Mouse (Mus musculus): Measurements from ENCODE around the gene Gmfg. TPM values are rescaled to one million over a fixed set of nuclear protein-coding genes. Genes with fewer than 3 reads are reported as not detected.

Gene Gmfg
- polyA plus RNA-seq, 1 experiment from 2014 or later: 8.7 TPM

DNA sequence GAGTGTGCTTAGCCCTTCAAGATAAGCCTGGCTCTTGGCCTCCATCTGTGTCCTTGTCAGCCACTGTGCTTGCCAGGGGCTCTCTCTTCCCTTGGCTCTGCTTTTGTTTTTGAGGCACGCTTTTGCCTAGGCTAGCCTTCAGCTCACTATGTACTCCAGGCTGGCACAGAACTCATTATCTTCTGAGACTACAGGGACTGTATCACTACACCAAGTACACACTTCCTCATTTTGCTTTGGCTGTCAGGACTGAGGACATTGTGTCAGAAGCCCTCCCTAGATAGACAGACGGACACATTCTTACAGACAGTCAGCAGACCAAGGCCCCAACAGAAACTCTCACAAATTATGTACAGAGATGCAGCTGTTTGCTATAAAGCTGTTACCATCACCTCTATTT lies 25.5 kb downstream of the Gmfg start:
- no peak for DNase-seq (ENCODE audit: low spot score)
- Histone ChIP-seq H3K9ac (ENCODE audit: low read depth, low read length) (no peak overlapping the region), H3K9me3 (ENCODE audit: control insufficient read depth, low read length) (no peaks in the 10 kb centered on the region), H3K27me3 (ENCODE audit: control insufficient read depth, insufficient read depth, low read length) (peaks cover 10% of the 10 kb centered on the region), H3K4me3 (ENCODE audit: low read depth, low read length) (no peak overlapping the region), H3K36me3 (ENCODE audit: control insufficient read depth, insufficient read depth, low read length) (peaks cover 18% of the 10 kb centered on the region), H3K4me1 (replicated peaks; ENCODE audit: control insufficient read depth, insufficient read depth, low read length) (no peaks in the 10 kb centered on the region), H3K27ac (ENCODE audit: low read depth, low read length) (no peak overlapping the region), H3K4me2 (replicated peaks; ENCODE audit: low read depth, low read length) (no peak overlapping the region)
- 93% methylated on average over 2 of the region's 2 CpGs for WGBS
- no peak for ATAC-seq (ENCODE audit: low FRiP score)

DNA sequence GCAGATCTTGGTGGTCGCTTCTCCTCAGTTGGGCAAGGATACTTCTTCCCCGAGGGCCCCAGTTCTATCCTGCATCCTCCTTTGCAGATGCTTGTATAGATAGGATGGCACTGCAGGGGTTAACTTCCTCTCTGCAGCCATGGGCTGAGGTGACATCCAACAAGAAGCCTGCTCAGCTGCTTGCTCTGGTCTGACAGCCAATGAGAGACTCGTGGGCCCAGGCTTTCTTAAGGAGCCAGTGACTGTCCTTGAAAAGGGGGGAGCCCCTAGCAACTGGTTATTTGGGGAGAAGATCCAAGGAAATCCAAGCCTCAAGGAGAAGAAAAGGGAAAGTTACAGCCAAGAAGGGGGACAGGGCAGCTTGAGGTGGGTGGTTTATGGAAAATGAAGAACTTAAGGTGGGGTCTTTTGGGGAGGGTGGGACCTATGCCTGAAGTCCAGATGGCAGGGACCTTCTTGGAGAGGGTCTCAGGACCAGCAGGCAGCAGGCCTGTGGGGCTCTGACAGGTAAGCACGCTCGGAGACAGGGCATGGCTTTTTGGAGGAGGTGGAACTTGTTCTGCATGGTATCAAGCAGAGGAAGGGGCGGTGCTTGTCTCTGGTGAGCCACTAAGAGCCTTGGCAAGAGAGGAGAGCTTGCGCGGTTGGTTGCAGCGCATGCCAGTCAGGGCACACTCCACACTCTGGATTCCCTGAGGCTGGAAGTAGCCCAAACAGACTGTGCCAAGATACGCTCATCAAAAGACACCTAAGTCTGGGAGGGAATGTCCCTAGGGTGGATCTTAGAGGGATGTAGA lies 27.4 kb downstream of the Gmfg start:
- Histone ChIP-seq H3K9me3 (ENCODE audit: control insufficient read depth, low read length) (no peaks in the 10 kb centered on the region), H3K4me2 (replicated peaks; ENCODE audit: low read depth, low read length) (no peak overlapping the region), H3K27me3 (ENCODE audit: control insufficient read depth, insufficient read depth, low read length) (peaks cover 10% of the 10 kb centered on the region), H3K4me1 (replicated peaks; ENCODE audit: control insufficient read depth, insufficient read depth, low read length) (no peaks in the 10 kb centered on the region), H3K27ac (ENCODE audit: low read depth, low read length) (no peak overlapping the region), H3K36me3 (ENCODE audit: control insufficient read depth, insufficient read depth, low read length) (peaks cover 13% of the 10 kb centered on the region), H3K4me3 (ENCODE audit: low read depth, low read length) (no peak overlapping the region), H3K9ac (ENCODE audit: low read depth, low read length) (no peak overlapping the region)
- 55% methylated on average over 10 of the region's 10 CpGs for WGBS
- ATAC-seq (ENCODE audit: low FRiP score): no peak
- peak; percentile 35 for DNase-seq (ENCODE audit: low spot score)

DNA sequence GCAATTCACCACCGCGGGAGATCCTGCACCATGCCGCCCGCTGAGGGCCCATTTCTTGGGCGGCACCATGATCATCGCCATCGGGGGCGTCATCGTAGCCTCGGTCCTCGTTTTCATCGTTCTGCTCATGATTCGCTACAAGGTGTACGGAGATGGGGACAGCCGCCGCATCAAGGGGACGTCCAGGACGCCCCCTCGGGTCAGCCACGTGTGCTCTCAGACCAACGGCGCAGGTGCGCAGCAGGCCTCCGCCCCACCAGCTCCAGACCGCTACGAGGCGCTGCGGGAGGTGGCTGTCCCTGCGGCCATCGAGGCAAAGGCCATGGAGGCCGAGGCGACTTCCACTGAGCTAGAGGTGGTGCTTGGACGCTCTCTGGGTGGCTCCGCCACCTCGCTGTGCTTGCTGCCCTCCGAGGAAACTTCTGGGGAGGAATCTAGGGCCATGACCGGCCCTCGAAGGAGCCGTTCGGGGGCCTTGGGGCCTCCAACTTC lies 29.5 kb downstream of the Gmfg start:
- peaks cover 10% of the 10 kb centered on the region for H3K27me3 ChIP-seq (ENCODE audit: control insufficient read depth, insufficient read depth, low read length)
- ATAC-seq (ENCODE audit: low FRiP score) (peak; percentile 34), DNase-seq (ENCODE audit: low spot score) (no peak)
- peak overlapping the region; percentile 44; the same call in 1 of the 2 replicates for H3K9ac ChIP-seq (ENCODE audit: low read depth, low read length)
- H3K9me3 ChIP-seq (ENCODE audit: control insufficient read depth, low read length): no peaks in the 10 kb centered on the region
- H3K36me3 ChIP-seq (ENCODE audit: control insufficient read depth, insufficient read depth, low read length): peaks cover 8% of the 10 kb centered on the region; the same call in 1 of the 2 replicates
- peak overlapping the region; percentile 67 for H3K4me2 ChIP-seq (replicated peaks; ENCODE audit: low read depth, low read length)
- H3K27ac ChIP-seq (ENCODE audit: low read depth, low read length): no peak overlapping the region
- WGBS: 15% methylated on average over 40 of the region's 40 CpGs
- H3K4me3 ChIP-seq (ENCODE audit: low read depth, low read length): peak overlapping the region; percentile 30
- H3K4me1 ChIP-seq (replicated peaks; ENCODE audit: control insufficient read depth, insufficient read depth, low read length): no peaks in the 10 kb centered on the region

DNA sequence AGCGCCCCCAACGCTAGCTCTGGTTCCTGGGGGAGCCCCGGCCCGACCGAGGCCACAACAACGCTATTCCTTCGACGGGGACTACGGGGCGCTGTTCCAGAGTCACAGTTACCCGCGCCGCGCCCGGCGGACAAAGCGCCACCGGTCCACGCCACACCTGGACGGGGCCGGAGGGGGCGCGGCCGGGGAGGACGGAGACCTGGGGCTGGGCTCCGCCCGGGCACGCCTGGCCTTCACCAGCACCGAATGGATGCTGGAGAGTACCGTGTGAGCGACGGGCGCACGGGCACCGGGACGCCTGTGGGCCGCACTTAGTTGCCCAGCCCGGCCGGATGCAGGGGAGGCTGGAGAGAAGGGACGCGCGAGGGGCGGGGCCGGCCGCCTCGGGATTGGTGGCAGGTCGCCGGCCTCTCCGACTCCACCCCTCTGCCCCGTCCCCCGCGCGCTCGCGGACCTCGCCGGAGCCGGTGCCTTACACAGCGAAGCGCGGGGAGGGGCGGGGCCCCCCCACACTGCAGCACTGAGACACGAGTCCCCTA lies 30.0 kb downstream of the Gmfg start:
- H3K4me2 ChIP-seq (replicated peaks; ENCODE audit: low read depth, low read length): peak overlapping the region; percentile 67
- H3K9ac ChIP-seq (ENCODE audit: low read depth, low read length): peak overlapping the region; percentile 44
- H3K36me3 ChIP-seq (ENCODE audit: control insufficient read depth, insufficient read depth, low read length): peaks cover 7% of the 10 kb centered on the region; the same call in 1 of the 2 replicates
- ATAC-seq (ENCODE audit: low FRiP score): peak; percentile 77
- H3K4me3 ChIP-seq (ENCODE audit: low read depth, low read length): peak overlapping the region; percentile 30
- DNase-seq (ENCODE audit: low spot score): peak; percentile 81
- 1% methylated on average over 52 of the region's 63 CpGs for WGBS
- no peaks in the 10 kb centered on the region for H3K9me3 ChIP-seq (ENCODE audit: control insufficient read depth, low read length)
- no peaks in the 10 kb centered on the region for H3K4me1 ChIP-seq (replicated peaks; ENCODE audit: control insufficient read depth, insufficient read depth, low read length)
- H3K27me3 ChIP-seq (ENCODE audit: control insufficient read depth, insufficient read depth, low read length): peaks cover 10% of the 10 kb centered on the region
- no peak overlapping the region for H3K27ac ChIP-seq (ENCODE audit: low read depth, low read length)

DNA sequence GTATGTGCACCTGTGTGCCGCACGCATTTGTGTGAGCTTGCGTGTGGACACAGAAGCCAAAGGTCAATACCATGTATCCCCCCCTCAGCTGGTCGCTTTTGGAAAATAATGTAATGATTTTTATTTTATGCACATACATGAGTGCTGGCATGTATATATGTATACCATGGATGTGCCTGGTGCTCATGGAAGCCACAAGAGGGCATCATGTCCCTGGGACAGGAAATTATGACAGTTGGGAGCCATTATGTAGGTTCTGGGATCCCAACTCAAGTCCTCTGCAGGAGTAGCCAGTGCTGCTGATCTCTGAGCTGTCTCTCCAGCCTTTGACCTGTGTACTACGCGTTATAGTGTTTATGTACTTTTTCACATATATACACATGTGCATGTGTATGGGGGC lies 38.9 kb downstream of the Gmfg start:
- Histone ChIP-seq H3K4me2 (replicated peaks; ENCODE audit: low read depth, low read length) (no peak overlapping the region), H3K27me3 (ENCODE audit: control insufficient read depth, insufficient read depth, low read length) (no peaks in the 10 kb centered on the region), H3K9me3 (ENCODE audit: control insufficient read depth, low read length) (no peaks in the 10 kb centered on the region), H3K4me3 (ENCODE audit: low read depth, low read length) (no peak overlapping the region), H3K9ac (ENCODE audit: low read depth, low read length) (no peak overlapping the region), H3K27ac (ENCODE audit: low read depth, low read length) (no peak overlapping the region), H3K4me1 (replicated peaks; ENCODE audit: control insufficient read depth, insufficient read depth, low read length) (no peaks in the 10 kb centered on the region), H3K36me3 (ENCODE audit: control insufficient read depth, insufficient read depth, low read length) (no peaks in the 10 kb centered on the region)
- no peak for DNase-seq (ENCODE audit: low spot score)
- WGBS: 87% methylated on average over 6 of the region's 6 CpGs
- no peak for ATAC-seq (ENCODE audit: low FRiP score)

DNA sequence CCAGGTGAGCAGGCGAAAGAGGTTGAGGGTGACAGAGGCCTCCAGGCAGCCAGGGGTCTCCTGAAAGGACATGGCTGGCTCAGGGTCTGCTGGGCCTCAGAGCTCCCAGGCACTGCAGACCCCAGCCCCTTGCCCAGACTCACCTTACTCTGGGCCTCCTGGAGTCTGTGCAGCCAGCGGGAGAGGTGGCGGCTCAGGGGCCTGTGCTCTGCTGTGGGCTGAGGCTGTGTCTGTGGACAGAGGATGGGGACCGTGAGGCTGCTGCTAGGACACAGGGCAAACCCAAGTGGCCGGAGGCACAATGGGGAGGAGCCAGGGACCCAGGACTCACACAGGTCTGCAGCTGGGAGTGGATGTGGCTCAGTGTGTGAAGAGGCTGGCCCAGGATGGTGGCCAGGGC lies 40.1 kb downstream of the Gmfg start:
- Histone ChIP-seq H3K27ac (ENCODE audit: low read depth, low read length) (no peak overlapping the region), H3K4me3 (ENCODE audit: low read depth, low read length) (no peak overlapping the region), H3K9ac (ENCODE audit: low read depth, low read length) (no peak overlapping the region), H3K27me3 (ENCODE audit: control insufficient read depth, insufficient read depth, low read length) (no peaks in the 10 kb centered on the region), H3K4me2 (replicated peaks; ENCODE audit: low read depth, low read length) (no peak overlapping the region), H3K36me3 (ENCODE audit: control insufficient read depth, insufficient read depth, low read length) (no peaks in the 10 kb centered on the region), H3K4me1 (replicated peaks; ENCODE audit: control insufficient read depth, insufficient read depth, low read length) (no peaks in the 10 kb centered on the region), H3K9me3 (ENCODE audit: control insufficient read depth, low read length) (no peaks in the 10 kb centered on the region)
- no peak for ATAC-seq (ENCODE audit: low FRiP score)
- DNase-seq (ENCODE audit: low spot score): no peak
- WGBS: 85% methylated on average over 5 of the region's 5 CpGs

DNA sequence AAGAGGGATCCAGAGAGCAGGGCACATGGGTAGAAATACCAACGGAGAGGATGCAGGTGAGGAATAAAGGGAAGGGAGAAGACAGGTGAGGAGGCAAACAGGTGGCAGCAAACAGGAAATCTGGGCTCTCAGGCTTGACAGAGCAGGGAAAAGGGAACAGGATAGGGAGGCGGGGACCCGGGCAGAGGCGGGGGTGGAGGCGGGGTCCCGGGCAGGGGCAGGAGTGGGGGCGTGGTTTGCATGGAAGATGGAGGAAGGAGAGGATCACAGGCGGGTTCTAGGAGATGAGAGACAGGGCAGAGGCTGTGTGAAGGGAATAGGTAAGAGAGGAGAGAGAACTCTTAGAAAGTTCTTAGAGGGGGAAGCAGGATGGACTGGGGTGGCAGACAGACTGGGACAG lies 41.6 kb downstream of the Gmfg start:
- Histone ChIP-seq H3K4me2 (replicated peaks; ENCODE audit: low read depth, low read length) (no peak overlapping the region), H3K9me3 (ENCODE audit: control insufficient read depth, low read length) (no peaks in the 10 kb centered on the region), H3K36me3 (ENCODE audit: control insufficient read depth, insufficient read depth, low read length) (no peaks in the 10 kb centered on the region), H3K4me3 (ENCODE audit: low read depth, low read length) (no peak overlapping the region), H3K27ac (ENCODE audit: low read depth, low read length) (no peak overlapping the region), H3K27me3 (ENCODE audit: control insufficient read depth, insufficient read depth, low read length) (no peaks in the 10 kb centered on the region), H3K4me1 (replicated peaks; ENCODE audit: control insufficient read depth, insufficient read depth, low read length) (no peaks in the 10 kb centered on the region), H3K9ac (ENCODE audit: low read depth, low read length) (no peak overlapping the region)
- no peak for ATAC-seq (ENCODE audit: low FRiP score)
- 10% methylated on average over 8 of the region's 8 CpGs for WGBS
- no peak for DNase-seq (ENCODE audit: low spot score)

DNA sequence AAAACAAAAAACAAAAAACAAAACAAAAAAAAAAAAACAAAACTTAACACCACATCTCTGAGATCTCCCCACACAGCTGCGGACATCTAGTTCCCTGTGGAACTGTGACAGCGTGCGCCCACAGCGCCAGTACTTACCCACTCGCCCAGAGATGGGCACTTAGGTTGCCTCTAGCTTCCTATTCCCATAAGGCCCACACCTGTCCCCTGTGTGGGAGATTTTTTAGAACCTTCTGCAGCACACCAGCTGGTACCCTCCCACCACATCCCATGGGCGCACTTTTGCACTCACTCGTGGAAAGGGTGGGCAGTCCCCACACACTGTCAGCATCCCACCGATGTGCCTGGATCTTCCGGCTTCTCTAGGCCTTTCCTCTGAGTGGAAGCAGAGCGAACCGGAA lies 45.6 kb downstream of the Gmfg start:
- no peak overlapping the region for H3K4me3 ChIP-seq (ENCODE audit: low read depth, low read length)
- no peaks in the 10 kb centered on the region for H3K9me3 ChIP-seq (ENCODE audit: control insufficient read depth, low read length)
- no peak overlapping the region for H3K27ac ChIP-seq (ENCODE audit: low read depth, low read length)
- no peaks in the 10 kb centered on the region; the same call in 1 of the 2 replicates for H3K27me3 ChIP-seq (ENCODE audit: control insufficient read depth, insufficient read depth, low read length)
- H3K36me3 ChIP-seq (ENCODE audit: control insufficient read depth, insufficient read depth, low read length): no peaks in the 10 kb centered on the region
- no peak for ATAC-seq (ENCODE audit: low FRiP score)
- DNase-seq (ENCODE audit: low spot score): no peak
- no peak overlapping the region for H3K4me2 ChIP-seq (replicated peaks; ENCODE audit: low read depth, low read length)
- no peak overlapping the region for H3K9ac ChIP-seq (ENCODE audit: low read depth, low read length)
- WGBS: 89% methylated on average over 11 of the region's 11 CpGs
- no peaks in the 10 kb centered on the region for H3K4me1 ChIP-seq (replicated peaks; ENCODE audit: control insufficient read depth, insufficient read depth, low read length)

DNA sequence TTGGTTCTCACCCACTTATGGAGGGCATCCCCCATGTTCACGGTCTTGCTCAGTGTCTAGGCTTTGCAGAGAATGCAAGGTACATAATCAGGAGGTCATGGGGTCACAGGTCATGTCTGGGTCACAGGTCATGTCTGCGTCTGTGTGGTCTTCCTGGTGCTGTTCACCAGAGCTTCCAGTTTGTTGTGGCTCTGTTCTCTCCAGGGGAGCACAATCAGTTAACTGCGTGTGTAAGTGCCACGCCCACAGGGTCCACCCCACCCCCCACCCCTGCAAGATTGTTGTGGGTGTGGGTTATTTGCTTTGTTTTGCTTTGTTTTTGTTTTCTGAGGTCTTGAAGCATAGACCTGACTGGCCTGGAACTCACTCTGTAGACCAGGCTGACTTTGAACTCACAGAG lies 46.9 kb downstream of the Gmfg start:
- no peaks in the 10 kb centered on the region for H3K36me3 ChIP-seq (ENCODE audit: control insufficient read depth, insufficient read depth, low read length)
- H3K9me3 ChIP-seq (ENCODE audit: control insufficient read depth, low read length): no peaks in the 10 kb centered on the region
- no peak overlapping the region for H3K4me3 ChIP-seq (ENCODE audit: low read depth, low read length)
- ATAC-seq (ENCODE audit: low FRiP score): no peak
- no peak for DNase-seq (ENCODE audit: low spot score)
- H3K27me3 ChIP-seq (ENCODE audit: control insufficient read depth, insufficient read depth, low read length): peaks cover 2% of the 10 kb centered on the region; the same call in 1 of the 2 replicates
- no peak overlapping the region for H3K4me2 ChIP-seq (replicated peaks; ENCODE audit: low read depth, low read length)
- WGBS: 21% methylated on average over 4 of the region's 4 CpGs
- H3K27ac ChIP-seq (ENCODE audit: low read depth, low read length): no peak overlapping the region
- H3K9ac ChIP-seq (ENCODE audit: low read depth, low read length): no peak overlapping the region
- H3K4me1 ChIP-seq (replicated peaks; ENCODE audit: control insufficient read depth, insufficient read depth, low read length): no peaks in the 10 kb centered on the region

All from hindbrain, embryonic 11.5 days (tissue).